Mouse (Mus musculus) G1E (cell line): Measurements from ENCODE around the gene Dhrs9. TPM values are rescaled to one million over a fixed set of nuclear protein-coding genes. Genes with fewer than 3 reads are reported as not detected.
A peak's percentile ranks its signal among the peaks of the same experiment; 100 is the strongest.

ENCODE experiments used
- ATAC-seq: 2 replicates; pipeline ENCODE4 v1.8.0; 2016; ENCODE audit warnings: mild to moderate bottlenecking; ENCODE audit not compliant: insufficient number of reproducible peaks, poor library complexity, low FRiP score, severe bottlenecking; ENCODE audit errors: extremely low read depth
- DNase-seq: peaks from one replicate; pipeline ENCODE4 v3.0.0; 2012; ENCODE audit warnings: low spot score
- H3K27me3 ChIP-seq: 2 replicates; pipeline ENCODE4 v1.6.1; 2012; ENCODE audit warnings: mild to moderate bottlenecking, low read length, inconsistent platforms; ENCODE audit not compliant: insufficient read depth
- H3K36me3 ChIP-seq: replicated peaks from 2 replicates; pipeline ENCODE3; 2012; ENCODE audit warnings: mild to moderate bottlenecking, inconsistent platforms
- H3K4me1 ChIP-seq: 2 replicates; pipeline ENCODE4 v1.6.1; 2012; ENCODE audit warnings: low read depth, low read length, inconsistent platforms, mixed read lengths; ENCODE audit not compliant: insufficient read depth
- H3K4me3 ChIP-seq: 2 replicates; pipeline ENCODE4 v1.5.1; 2012; ENCODE audit warnings: low read depth, mild to moderate bottlenecking, inconsistent platforms, low read length, moderate library complexity, mixed read lengths
- H3K9me3 ChIP-seq: replicated peaks from 2 replicates; pipeline ENCODE4 v1.6.1; 2012; ENCODE audit warnings: inconsistent platforms
- CTCF ChIP-seq: IDR thresholded peaks from 2 replicates; pipeline ENCODE4 v1.5.1; 2012; ENCODE audit warnings: low read depth, low read length, inconsistent platforms, mixed read lengths
- GATA1 ChIP-seq: IDR thresholded peaks from 2 replicates; pipeline ENCODE4 v1.6.1; 2012; ENCODE audit warnings: borderline replicate concordance, low read length, inconsistent platforms, mixed read lengths
- GATA2 ChIP-seq: IDR thresholded peaks from 2 replicates; pipeline ENCODE4 v1.6.1; 2012; ENCODE audit warnings: low read depth, low read length, inconsistent platforms, borderline replicate concordance
- POLR2AphosphoS5 ChIP-seq: IDR thresholded peaks from 2 replicates; pipeline ENCODE4 v1.6.1; 2012; ENCODE audit warnings: low read depth, low read length, inconsistent platforms; ENCODE audit not compliant: insufficient replicate concordance
- TAL1 ChIP-seq: conservative IDR thresholded peaks from 2 replicates; pipeline ENCODE4 v1.6.1; 2012; ENCODE audit warnings: low read depth, low read length, inconsistent platforms, mixed read lengths
- polyA plus RNA-seq: library from polyadenylated mRNA; stranded (reverse); fragments of >175 nt; gene quantifications from 2 replicates; pipeline ENCODE4 v1.2.3, GENCODE M21; 2012
- total RNA-seq, 2 experiments: library from RNA; stranded (forward) in 1 of 2; stranded (reverse) in 1 of 2; fragments of 200-1000 nt in 1 of 2; fragments of >200 nt in 1 of 2; fragmentation: Nextera tagmentation in 1 of 2; gene quantifications; 2 replicates each; pipeline ENCODE4 v1.2.3; 2014 to 2017

Dhrs9 gene
- total and polyA plus RNA-seq, 3 experiments = 0.16 TPM; not detected in 2

DNA sequence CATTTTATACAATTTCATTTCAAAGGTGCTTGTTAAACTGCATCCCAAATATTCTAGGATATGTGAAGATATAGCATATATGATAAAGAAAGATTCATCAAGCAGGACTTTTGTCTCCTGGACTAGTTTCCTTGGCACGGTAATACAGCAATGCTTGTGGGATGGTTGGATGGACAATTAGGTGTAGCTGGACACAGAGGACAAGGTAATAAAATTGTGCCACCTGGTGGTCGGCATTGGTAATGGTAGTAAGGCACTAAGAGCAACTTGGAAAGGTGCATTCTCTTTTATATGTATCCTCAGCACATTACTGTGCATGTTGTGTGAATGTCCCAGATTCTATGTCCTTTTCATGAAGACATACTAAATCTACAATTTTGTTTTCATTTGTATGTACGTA is 47.9 kb downstream of the Dhrs9 start:
- H3K4me1 ChIP-seq = no peaks in the 10 kb centered on the region
- no peaks in the 10 kb centered on the region for H3K9me3 ChIP-seq
- ATAC-seq (no peak; the same call in 1 of the 2 replicates), DNase-seq (no peak)
- H3K4me3 ChIP-seq = no peak overlapping the region
- H3K36me3 ChIP-seq = no peaks in the 10 kb centered on the region
- peaks cover 3% of the 10 kb centered on the region for H3K27me3 ChIP-seq
- TF ChIP-seq TAL1 = no peak
- TF ChIP-seq CTCF = peak; percentile 82

GRCm38 (mm10) chr2:69441656-69442055 is 61.4 kb downstream of the Dhrs9 start:
- Histone ChIP-seq H3K9me3 (no peaks in the 10 kb centered on the region), H3K27me3 (0 out of 2 replicates have a peak, but pooled peaks cover 4% of the 10 kb centered on the region), H3K4me3 (no peak overlapping the region), H3K4me1 (no peaks in the 10 kb centered on the region), H3K36me3 (no peaks in the 10 kb centered on the region)
- DNase-seq (no peak), ATAC-seq (no peak)
- TF ChIP-seq CTCF (no peak), POLR2AphosphoS5 (no peak), TAL1 (no peak), GATA2 (no peak), GATA1 (no peak)

GRCm38 (mm10) chr2:69445896-69446472 is 65.7 kb downstream of the Dhrs9 start:
- TF ChIP-seq POLR2AphosphoS5 (no peak), GATA2 (no peak), CTCF (no peak), GATA1 (no peak), TAL1 (no peak)
- H3K27me3 ChIP-seq = 0 out of 2 replicates have a peak, but pooled peaks cover 2% of the 10 kb centered on the region

DNA sequence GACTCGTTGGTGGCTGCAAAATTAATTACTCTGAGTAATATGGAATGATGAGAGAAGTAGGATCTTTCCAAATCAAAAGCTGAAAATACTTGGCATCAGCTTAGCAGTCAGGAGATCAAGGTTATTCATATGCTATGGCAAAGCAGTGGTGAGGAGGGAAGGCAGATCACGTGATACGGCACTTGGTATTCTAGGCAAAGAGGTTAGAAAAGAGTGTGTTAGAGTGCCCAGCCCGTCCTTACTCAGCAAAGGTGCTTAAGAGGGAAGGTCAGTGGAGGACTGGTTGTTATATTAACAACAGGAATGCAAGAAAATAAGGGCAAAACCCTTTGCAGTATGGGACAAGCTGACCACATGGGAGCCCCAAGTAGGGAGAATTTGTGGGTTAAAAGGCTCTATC is 68.3 kb downstream of the Dhrs9 start:
- no peaks in the 10 kb centered on the region for H3K9me3 ChIP-seq
- TF ChIP-seq TAL1 (no peak), GATA1 (no peak), CTCF (no peak), POLR2AphosphoS5 (no peak), GATA2 (no peak)
- DNase-seq (no peak), ATAC-seq (no peak)
- H3K4me1 ChIP-seq = no peaks in the 10 kb centered on the region
- H3K27me3 ChIP-seq = no peaks in the 10 kb centered on the region
- no peak overlapping the region for H3K4me3 ChIP-seq
- H3K36me3 ChIP-seq = no peaks in the 10 kb centered on the region

More at GRCm38 (mm10) chr2:69445896-69446472, 65.7 kb downstream of the Dhrs9 start:
- H3K4me3 ChIP-seq = no peak overlapping the region
- H3K4me1 ChIP-seq = no peaks in the 10 kb centered on the region
- no peak for ATAC-seq
- DNase-seq = no peak
- H3K9me3 ChIP-seq = no peaks in the 10 kb centered on the region
- no peaks in the 10 kb centered on the region for H3K36me3 ChIP-seq

- Histone ChIP-seq H3K36me3 (no peaks in the 10 kb centered on the region), H3K27me3 (no peaks in the 10 kb centered on the region), H3K9me3 (no peaks in the 10 kb centered on the region), H3K4me3 (no peak overlapping the region), H3K4me1 (no peaks in the 10 kb centered on the region)
- TF ChIP-seq GATA2 (no peak), CTCF (no peak), POLR2AphosphoS5 (no peak)
- DNase-seq = no peak
- ATAC-seq = no peak
These were observed 70.9 kb downstream of the Dhrs9 start for GRCm38 (mm10) chr2:69451128-69451527.

Other genes starting within 250 kb of the Dhrs9 start
- not detected in 2 replicates for gene Nostrin, start 244.6 kb upstream of the Dhrs9 start, total RNA-seq (2014; fragmentation: Nextera tagmentation)
- gene Nostrin, start 244.6 kb upstream of the Dhrs9 start, total RNA-seq (2017) = 0.06 and 0.11 TPM in 2 replicates
- gene Nostrin, start 244.6 kb upstream of the Dhrs9 start, polyA plus RNA-seq = not detected in 2 replicates
- gene Spc25, start 174.3 kb upstream of the Dhrs9 start, total RNA-seq (2014; fragmentation: Nextera tagmentation) = 71.8 and 101 TPM in 2 replicates
- 95.4 and 112 TPM in 2 replicates for gene Spc25, start 174.3 kb upstream of the Dhrs9 start, total RNA-seq (2017)
- gene Spc25, start 174.3 kb upstream of the Dhrs9 start, polyA plus RNA-seq = 17.9 and 19.4 TPM in 2 replicates
- not detected in 2 replicates for gene G6pc2, start 169.4 kb upstream of the Dhrs9 start, total RNA-seq (2014; fragmentation: Nextera tagmentation)
- gene G6pc2, start 169.4 kb upstream of the Dhrs9 start, total RNA-seq (2017) = not detected in 2 replicates
- gene G6pc2, start 169.4 kb upstream of the Dhrs9 start, polyA plus RNA-seq = not detected in 2 replicates
- not detected in 2 replicates for gene Abcb11, start 37.8 kb upstream of the Dhrs9 start, total RNA-seq (2014; fragmentation: Nextera tagmentation)
- gene Abcb11, start 37.8 kb upstream of the Dhrs9 start, total RNA-seq (2017) = 0.05 and 0.06 TPM in 2 replicates
- gene Abcb11, start 37.8 kb upstream of the Dhrs9 start, polyA plus RNA-seq = not detected in 2 replicates
- gene Lrp2, start 205.6 kb downstream of the Dhrs9 start, total RNA-seq (2014; fragmentation: Nextera tagmentation) = not detected in 2 replicates
- gene Lrp2, start 205.6 kb downstream of the Dhrs9 start, total RNA-seq (2017) = 0.06 and 0.16 TPM in 2 replicates
- not detected in 2 replicates for gene Lrp2, start 205.6 kb downstream of the Dhrs9 start, polyA plus RNA-seq